Mouse (Mus musculus): ENCODE results near the gene Xylt1.

The Xylt1 gene

DNA sequence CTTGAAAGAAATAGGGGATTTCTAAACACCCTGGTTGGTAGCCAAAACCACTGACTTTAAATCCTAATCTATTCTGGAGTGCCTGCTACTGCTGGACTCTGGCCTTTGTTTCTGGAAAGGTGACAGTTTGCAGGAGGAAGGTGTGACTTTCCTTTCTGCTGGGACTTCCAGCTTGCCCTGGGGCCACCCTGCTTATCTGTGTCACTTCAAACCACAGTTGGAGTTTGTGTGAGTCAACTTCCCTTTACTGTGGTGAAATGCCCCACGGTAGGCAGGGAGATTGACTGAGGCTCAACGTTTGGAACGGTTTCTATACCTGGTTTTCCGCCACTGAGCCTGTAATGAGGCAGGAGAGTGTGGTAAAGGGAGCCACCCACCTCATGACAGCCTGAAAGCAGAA lies 13.2 kb downstream of the Xylt1 start:
- in situ Hi-C loops (cut with MboI, MseI) = loop anchor here (5.0 to 25.0 kb wide), 3 partner anchors 38 to 893 kb away; partner anchors contain the start of gene Rps15a

DNA sequence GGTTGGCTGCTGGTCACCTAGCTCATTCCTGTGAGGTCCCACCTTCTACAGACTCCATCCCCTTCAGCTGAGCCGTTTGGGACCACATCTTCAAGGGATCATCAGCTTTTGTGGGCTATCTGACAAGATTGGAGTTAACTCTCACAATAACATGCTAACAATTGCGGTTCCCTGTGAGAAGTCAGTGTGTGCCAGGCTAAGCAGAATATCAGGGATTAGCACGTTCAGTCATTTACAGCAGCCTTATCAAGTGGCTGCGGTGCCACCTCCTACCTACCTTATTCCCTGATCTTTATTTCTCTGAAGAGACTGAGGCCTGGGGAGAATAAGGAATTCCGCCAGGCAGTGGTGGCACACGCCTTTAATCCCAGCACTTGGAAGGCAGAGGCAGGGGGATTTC lies 13.6 kb downstream of the Xylt1 start:
- in situ Hi-C loops (cut with MboI, MseI) = loop anchor here (5.0 to 25.0 kb wide), 3 partner anchors 38 to 893 kb away; partner anchors contain the start of gene Rps15a

DNA sequence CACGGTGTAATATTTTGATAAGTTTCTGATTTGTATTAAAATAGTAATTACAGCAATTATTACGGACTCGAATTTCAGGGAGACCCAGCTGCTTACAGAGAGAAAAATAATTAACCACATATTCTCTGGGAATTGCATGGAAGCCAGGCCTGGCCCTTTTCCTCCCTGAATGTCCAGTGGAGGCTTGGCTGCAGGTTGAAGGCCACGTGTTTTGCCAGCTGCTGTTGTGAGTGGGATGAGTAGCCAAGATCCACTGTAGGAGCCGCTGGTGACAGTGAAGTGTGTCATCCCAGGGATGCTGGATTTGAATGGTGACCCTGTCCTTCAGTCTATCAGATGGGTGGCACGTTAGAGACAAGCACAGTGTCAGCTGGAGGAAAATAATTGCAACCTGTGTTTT lies 14.7 kb downstream of the Xylt1 start:
- in situ Hi-C loops (cut with MboI, MseI) = loop anchor here (25.0 kb wide), 2 partner anchors 717 to 892 kb away; partner anchors contain the start of gene Rps15a

DNA sequence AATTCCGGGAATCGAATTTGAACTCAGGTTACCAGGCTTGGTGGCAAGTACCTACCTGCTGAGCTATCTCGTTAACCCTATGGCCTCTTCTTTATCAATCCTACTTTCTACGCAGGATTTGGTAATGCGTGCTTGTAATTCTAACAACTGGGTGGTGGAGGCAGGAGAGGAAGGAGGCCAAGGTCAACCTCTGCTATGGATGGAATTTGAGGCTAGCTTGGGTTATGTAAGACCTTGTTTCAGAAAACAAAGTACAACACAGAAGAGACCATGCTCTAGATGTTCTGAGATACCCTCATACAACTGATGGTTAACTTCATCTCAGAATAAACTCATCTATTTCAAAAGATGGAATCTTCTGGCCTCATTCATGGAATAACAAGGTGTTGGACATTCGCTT lies 17.1 kb downstream of the Xylt1 start:
- in situ Hi-C loops (cut with MboI, MseI) = loop anchor here (25.0 kb wide), 2 partner anchors 714 to 889 kb away; partner anchors contain the start of gene Rps15a

DNA sequence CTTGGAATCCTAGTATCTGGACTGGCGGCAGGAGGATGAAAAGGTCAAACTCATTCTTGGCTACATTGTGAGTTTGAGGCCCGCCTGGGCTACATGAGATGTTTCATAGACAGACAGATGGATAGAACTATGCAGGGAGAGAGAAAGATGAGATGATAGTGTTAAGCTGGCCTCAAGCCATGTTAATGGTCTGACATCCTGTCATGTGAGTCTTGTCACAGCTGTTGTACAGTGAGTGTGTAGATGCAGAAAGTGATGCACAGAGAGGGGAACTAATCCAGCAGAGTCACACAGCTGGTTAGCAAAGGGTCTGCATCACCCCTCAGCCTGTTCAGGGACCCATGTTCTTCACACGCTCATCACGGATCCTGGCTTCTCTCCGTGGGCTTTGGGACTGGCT lies 19.2 kb downstream of the Xylt1 start:
- in situ Hi-C loops (cut with MboI, MseI) = loop anchor here (25.0 kb wide), 2 partner anchors 712 to 887 kb away; partner anchors contain the start of gene Rps15a

DNA sequence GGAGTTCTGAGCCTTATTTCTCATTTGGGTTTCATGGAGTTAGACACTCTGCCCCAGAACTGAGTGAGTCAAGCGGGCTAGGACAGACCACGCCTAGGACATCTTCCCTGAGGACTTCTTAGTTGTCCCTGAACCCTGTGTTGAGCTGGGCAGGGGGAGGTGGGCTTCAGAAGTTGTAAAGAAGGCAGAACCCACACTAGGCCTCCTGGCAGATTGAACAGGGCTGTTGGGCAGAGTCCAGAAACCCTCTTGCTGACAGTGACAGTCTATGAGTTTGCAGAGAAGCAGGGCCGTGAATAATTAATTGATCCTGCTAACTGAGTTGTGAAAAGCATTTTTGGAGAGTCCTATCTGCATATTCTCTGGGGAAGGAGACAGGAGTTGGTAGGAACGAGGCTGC lies 20.8 kb downstream of the Xylt1 start:
- in situ Hi-C loops (cut with MboI, MseI) = no loop called here

DNA sequence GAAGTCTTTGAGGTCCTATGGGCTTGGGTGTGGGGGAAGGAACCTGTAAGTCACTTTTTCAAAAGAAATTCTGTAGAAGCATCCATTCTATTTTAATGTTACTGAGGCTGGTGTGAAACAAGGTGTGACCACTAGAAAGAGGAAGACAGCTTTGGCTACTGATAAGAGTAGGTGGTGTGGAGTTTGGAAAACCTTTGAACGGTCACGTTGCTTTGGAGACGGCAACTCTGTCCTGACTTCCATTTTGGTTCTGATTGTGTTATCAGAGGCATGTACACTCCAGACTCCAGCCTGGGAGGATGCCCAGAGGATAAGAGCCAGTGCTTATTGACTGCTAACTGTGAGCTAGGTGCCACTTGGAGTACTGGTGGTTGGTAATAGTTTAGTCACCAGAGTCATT lies 25.6 kb downstream of the Xylt1 start:
- in situ Hi-C loops (cut with MboI, MseI) = no loop called here

DNA sequence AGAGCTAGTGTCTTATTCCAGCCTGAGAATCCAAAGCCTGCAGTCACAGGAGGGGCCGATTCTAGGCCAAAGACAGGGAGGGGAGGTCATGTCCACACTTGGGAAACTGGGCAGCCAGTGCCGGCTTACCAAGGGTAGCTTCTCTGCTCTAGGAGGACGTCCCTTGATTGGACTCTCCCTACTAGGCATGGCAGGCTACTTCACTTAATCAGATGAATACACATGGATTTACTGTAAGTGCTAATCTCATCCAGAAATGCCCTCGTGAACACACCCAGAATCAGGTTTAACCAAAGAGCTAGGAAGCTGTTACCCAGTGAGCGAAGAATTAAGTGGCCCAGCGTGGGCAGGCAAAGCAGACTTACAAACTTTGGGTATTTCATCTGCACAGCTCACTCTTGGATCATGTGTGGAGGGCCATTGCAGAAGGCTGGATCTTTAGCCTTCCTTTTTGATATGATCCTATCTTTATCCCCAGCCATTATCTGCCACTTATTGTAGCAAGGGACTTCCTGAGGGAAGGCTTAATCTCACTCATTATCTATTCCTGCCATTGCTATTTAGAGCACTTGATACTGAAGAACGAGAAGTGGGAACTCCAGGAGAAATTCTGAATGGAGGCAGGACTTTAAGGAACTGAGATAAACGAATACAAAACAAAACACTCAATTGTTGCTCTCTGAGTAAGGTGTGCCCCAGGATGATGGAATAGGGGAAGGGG lies 28.6 kb downstream of the Xylt1 start:
- in situ Hi-C loops (cut with MboI, MseI) = no loop called here

DNA sequence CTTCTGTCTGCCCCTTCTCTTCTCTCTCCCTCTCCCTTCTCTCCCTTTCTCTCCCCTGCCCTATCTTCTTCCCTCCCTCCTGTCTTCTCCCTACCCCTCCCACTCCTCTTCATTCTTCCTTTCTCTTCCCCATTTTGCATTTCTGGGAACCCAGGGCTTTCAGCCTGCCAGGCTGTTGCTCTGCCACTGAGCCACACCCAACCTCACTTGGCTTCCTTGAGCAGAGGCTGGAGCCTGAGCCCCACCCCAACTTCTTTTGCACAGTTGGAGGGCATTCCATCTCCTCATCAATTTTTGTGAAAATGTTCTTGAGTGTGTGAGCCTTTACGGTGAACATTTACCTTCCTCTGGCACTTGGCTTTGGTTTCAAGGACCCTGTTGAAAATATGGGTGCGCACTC lies 31.1 kb downstream of the Xylt1 start:
- in situ Hi-C loops (cut with MboI, MseI) = loop anchor here (10.0 kb wide), 1 partner anchor 123 kb away; no protein-coding TSS in a partner anchor

DNA sequence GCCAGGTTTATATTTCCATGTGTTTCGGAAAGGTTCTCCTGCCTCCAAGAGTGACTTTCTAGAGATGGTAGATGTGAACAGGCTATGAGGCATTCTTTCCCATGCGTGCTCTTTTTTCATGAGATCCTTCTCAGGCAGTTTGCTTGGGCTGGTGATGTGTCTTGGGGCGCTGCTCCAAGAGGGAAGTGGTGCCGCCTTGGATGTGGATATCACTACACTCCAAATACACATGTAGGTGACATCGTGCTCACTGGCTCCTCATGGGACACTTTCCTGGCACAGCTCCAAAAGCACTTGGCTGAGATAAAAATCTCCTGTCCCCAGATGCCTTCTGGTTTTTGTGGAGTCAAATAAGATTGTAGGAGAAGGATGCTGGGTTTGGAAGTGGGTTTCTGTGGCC lies 31.6 kb downstream of the Xylt1 start:
- in situ Hi-C loops (cut with MboI, MseI) = loop anchor here (10.0 kb wide), 1 partner anchor 122 kb away; no protein-coding TSS in a partner anchor

DNA sequence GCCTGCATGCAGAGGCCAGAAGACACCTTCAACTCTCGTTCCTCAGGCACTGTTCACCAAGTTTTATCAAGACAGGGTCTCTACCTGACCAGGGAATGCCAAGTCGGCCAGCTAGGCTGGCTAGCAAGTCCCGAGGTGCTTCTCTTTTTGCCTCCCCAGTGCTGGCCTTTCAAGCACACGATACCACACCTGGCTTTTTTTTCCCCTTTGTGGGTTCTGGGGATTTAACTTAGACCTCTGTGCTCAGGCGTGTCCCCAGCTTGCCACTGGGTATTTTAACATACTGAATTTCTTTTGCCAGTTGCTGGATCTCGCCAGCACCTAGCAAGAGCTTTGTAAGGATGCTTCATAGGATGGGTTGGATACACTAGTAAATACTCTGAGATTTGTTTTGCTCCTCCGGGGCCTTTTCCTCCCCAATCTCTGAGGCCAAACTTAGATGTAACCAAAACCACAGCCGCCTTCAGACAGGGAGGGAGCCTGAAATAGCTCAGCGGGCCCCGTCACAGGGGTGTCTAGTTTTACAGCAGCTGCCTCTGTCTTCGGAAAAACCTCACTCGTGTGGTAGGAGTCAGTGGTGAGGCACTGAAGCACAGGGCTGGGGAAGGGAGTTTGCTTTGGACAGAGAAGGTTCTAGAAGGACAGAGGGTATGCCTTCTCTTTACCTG lies 33.7 kb downstream of the Xylt1 start:
- in situ Hi-C loops (cut with MboI, MseI) = loop anchor here (10.0 kb wide), 1 partner anchor 120 kb away; no protein-coding TSS in a partner anchor

DNA sequence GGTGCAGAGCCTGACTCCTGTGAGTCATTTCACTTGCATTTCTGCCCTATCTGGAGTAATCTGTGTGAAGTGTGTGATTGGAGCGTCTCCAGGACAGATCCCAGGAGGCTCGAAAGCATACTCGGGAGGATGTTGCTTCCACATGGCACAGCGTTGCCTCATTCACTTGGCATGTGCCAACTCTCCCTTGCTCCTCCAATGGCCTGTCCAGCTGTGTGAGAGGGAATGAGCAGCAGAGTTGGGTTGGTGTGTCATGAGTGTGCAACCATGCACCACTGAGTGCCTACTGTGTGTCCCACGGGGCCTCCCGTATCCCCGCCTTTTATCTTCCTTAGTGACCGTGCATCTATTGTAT lies 34.2 kb downstream of the Xylt1 start:
- in situ Hi-C loops (cut with MboI, MseI) = loop anchor here (10.0 kb wide), 1 partner anchor 120 kb away; no protein-coding TSS in a partner anchor

DNA sequence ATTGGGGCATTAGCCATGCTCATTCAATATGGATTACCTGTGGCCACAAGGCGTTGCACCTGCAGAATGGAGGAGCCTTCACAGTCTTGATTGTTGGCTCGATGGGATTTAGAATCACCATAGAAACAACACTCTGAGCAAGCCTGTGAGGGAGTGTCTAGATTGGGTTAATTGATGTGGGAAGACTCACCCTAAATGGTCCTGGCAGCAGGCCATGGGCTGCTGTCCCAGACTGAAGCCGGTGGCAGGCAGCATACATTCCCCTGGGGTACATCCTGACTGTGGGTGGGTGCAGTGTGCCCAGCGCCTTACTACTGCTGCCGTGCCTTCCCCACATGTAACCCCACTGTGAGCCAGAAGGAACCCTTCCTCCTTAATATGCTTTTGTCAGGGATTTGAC lies 38.3 kb downstream of the Xylt1 start:
- in situ Hi-C loops (cut with MboI, MseI) = loop anchor here (10.0 kb wide), 1 partner anchor 116 kb away; no protein-coding TSS in a partner anchor

DNA sequence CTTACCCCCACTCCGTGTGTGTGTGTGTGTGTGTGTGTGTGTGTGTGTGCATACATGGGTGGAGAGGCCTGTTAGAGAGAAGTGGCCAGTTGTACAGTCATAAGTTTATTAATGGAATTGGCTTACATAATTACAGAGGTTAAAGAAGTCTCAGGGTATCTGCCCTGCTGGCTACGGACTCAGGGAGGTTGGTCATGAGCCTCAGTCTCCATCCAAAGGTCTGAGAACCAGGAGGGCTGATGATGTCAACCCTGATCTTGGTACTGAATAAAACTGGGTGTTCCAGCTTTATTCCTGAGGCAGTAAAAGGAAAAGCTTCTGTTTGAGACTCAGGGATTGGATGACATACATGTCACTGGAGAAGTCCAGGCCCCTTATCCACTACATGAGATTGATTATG lies 39.1 kb downstream of the Xylt1 start:
- in situ Hi-C loops (cut with MboI, MseI) = loop anchor here (10.0 kb wide), 1 partner anchor 115 kb away; no protein-coding TSS in a partner anchor

DNA sequence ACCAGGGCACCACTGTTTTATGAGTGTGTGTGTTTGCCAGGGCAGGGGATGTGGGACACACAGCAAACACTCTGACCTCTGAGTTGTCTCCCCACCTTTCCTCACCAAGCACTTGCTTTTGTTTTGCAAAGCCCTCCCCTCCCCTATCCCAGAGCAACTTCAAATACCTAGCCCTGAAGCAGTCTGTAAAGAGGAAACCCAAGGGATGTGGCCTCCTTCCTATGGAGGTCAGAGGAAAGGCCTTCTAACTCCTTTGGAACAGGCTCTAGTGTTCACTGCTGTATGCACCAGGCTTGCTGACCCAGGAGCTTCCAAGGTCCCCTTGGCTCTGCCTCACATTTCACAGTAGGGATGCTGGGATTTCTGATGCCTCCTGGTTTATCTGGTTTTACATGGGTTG lies 39.5 kb downstream of the Xylt1 start:
- in situ Hi-C loops (cut with MboI, MseI) = no loop called here

DNA sequence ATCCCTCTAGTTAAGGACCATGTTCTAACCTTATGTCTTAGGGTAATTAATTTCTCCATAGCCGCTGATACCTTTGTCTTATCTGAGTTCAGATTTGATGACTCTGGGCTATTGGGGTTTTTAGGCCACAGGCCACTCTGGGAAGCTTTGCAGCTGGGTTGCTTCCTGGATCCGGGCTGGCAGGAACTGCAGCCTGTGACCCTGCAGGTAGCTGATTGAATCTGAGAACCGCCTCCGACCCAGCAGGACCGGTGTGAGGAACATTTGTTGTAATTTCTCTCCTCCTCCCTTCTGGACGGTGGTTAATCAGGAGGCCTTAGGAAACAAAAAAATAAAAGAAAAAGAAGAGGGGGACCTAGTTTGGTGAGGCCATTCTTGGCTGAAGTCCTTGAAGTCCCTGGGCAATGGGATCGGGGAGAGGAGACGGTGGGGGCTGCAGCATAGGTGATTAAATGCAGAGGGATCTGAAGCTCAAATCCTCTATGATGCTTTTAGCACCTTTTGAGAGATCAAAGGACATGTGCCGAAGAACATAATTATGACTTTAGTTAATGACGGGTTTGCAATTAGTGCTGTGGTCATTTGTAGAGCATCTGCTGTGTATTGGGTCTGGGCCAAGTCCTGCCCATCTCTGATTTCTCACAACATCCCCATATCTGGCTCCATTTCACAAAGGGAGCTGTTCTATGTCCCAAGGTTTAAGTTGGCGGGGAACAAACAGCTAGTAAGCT lies 40.2 kb downstream of the Xylt1 start:
- in situ Hi-C loops (cut with MboI, MseI) = no loop called here

DNA sequence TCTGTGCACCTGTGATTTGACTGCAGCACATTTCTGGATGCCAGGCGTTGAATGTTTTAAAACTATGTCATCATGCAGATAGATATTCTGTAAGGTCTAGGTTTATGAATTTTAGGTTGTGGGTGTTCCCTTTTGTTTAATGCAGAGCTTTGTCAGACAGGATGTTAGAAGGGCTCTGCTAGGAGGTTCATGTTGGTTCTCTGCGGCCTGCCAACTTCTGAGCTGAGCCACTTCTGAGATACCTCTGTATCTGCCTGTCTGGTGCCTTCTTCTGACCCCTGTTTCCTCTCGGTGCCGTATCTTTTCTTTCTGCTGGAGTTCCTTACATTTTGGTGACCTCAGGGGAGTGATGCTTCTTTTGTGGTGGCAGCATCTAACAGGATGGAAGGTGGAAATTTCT lies 44.1 kb downstream of the Xylt1 start:
- in situ Hi-C loops (cut with MboI, MseI) = no loop called here

DNA sequence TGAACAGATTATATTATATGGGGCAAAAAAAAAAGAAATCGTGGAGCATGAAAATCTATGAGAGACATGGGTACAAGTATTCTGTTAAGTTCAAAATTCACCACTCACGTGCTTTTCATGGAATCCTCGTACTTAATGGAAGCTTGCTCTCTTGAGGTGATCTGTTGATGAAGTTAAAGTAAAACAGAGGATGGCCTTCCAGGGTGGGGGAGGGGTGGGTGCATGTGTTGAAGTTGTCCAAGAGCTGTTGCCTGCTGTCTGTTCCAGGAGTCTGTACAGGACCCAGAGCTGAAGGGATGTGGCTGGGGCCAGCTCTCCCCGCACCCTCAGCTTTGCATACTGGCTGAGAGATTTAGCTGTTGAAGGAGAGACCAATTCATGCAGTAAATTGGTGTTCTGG lies 45.6 kb downstream of the Xylt1 start:
- in situ Hi-C loops (cut with MboI, MseI) = no loop called here

DNA sequence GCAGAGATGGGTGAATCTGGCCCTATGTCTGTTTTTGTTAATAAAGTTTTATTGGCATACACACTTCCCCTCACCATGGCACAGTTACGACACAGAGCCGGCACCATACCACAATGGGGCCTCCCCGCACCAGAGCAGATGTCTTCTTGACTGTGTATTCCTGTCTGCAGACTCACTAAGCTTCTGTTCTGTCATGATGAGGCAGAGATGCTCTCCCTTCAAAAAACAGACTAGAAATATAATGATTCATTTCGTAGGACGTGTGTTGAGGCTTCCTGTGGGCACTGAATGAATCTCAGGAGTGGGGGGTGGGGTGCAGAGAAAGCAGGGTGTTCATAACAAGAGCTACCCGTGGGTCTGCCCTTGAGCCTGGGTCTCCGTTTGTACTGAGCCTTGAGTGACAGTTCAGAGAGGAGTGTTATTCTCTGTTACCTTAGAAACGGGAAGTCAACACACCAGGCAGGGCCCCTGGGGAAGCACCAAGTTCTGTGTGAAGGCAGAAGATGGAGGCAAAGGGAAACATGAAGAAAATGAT lies 48.0 kb downstream of the Xylt1 start:
- in situ Hi-C loops (cut with MboI, MseI) = no loop called here

DNA sequence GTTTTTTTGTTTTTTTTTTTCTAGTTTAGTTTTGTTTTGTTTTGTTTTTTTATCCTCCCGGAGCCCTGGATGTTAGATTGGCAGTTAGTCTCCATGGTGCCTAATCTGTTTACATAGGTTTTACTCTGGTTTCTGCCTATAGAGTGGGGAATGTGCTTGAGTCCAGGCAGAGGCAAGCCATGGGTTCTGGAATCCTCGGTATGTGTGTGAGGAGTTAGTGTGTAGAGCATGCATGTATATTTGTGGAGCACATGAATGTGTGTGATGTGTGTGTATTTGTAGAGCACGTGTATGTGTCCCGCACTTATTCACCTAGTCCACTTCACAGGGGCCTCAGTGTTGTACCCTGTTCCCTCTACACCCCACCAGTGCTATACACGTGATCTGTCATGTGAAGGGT lies 48.7 kb downstream of the Xylt1 start:
- in situ Hi-C loops (cut with MboI, MseI) = no loop called here

DNA sequence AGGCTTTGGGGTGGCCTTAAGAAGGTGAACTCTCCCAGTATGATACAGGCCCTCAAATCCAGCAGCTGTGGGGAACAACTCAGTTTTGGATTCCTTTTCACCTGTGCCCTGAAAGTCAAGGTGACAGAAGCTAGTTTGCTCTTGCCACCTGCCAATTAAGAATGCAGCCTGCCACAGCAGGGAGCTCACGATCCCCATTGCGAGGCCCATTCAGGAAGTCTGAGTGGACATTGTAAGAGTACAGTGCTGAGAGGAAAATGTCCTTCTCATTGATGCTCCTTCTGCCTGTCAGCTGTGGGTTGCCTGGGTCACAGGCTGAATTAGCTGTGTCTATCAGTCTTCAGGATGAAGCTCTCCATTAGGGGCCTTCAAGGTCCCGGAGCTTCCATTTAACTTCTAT lies 49.1 kb downstream of the Xylt1 start:
- in situ Hi-C loops (cut with MboI, MseI) = loop anchor here (5.0 kb wide), 1 partner anchor 38 kb away; no protein-coding TSS in a partner anchor

All from T-helper 2 cell (primary cell).